Mouse (Mus musculus): ENCODE measurements around the gene Wasf2.

- TF ChIP-seq MYOG (IDR thresholded peaks at IDR 0.05; ENCODE audit: control insufficient read depth in 1 of 3, insufficient read depth in 1 of 3, insufficient read length in 2 of 3, low read depth in 2 of 3): no peak
- TF ChIP-seq POLR2A (IDR thresholded peaks at IDR 0.05; ENCODE audit: insufficient read length, low read depth): no peak
- TF ChIP-seq TCF12 (IDR thresholded peaks at IDR 0.05; ENCODE audit: insufficient read depth, poor library complexity, severe bottlenecking): no peak
- TF ChIP-seq MAX (IDR thresholded peaks at IDR 0.05; ENCODE audit: low read depth): no peak
- TF ChIP-seq CEBPB (IDR thresholded peaks at IDR 0.05; ENCODE audit: insufficient read depth, poor library complexity, severe bottlenecking): no peak
- no peak for TF ChIP-seq POLR2AphosphoS2 (IDR thresholded peaks at IDR 0.05; ENCODE audit: insufficient read length, low read depth)
- no peak for TF ChIP-seq USF1 (IDR thresholded peaks at IDR 0.05; ENCODE audit: low read depth)
- TF ChIP-seq MYOD1 (IDR thresholded peaks at IDR 0.05; ENCODE audit: control insufficient read depth in 1 of 3, insufficient read length in 2 of 3, low read depth in 2 of 3): no peak
- TF ChIP-seq TCF3 (IDR thresholded peaks at IDR 0.05; ENCODE audit: insufficient read length, low read depth): no peak
Observed at GRCm38 (mm10) chr4:133121416-133121815, 8.9 kb upstream of the Wasf2 start.

All from myocyte (in vitro differentiated cells).